Mouse (Mus musculus): Measurements from ENCODE around the gene Bloc1s6. TPM values are rescaled to one million over a fixed set of nuclear protein-coding genes. Genes with fewer than 3 reads are reported as not detected.

Bloc1s6 gene
- polyA plus RNA-seq (2012), result 13.6 and 16.5 TPM in 2 replicates

DNA sequence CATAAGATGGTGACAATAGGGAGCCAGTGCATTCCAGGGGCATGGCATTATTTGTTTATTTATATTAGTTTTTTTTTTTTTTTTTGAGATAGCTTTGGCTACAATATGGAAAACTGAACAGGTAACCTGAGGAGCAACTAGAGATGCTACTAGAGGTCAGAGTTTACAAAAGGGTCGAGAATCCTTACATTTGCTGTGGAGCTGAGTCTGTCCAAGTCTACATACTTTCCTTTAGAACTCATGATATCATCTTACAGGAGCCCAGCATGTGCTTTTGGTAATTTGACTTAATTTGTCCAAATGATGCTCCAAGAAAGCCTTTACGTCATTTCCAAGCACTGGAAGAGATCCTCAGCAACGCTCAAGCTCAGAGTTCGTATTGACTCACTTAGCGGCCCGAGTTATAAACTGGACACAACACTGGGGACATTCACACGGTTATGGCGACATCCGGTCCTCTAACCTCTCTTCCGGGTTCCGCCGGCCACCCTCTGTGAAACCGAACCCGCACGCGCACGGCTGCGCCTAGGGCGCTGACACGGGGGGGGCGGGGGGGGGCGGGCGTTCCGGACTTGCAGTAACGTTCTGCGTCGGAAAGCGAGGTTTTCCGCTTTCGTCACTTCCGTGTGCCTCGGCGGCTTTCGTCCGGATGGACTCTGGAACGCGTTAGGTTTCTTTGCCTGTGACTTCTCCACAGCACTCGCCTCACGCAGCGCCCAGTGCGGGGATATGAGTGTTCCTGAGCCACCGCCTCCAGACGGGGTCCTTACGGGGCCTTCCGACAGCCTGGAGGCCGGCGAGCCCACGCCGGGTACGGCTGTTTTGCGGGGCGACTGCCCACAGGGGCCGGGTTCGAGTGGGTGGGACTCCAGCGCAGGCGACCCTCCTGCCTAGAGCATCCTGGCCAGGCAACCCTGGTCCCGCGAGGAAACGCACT lies at the start of gene Bloc1s6:
TSS of gene Bloc1s6 (plus strand) at position 610 of the 937 bp plus-strand sequence.

DNA sequence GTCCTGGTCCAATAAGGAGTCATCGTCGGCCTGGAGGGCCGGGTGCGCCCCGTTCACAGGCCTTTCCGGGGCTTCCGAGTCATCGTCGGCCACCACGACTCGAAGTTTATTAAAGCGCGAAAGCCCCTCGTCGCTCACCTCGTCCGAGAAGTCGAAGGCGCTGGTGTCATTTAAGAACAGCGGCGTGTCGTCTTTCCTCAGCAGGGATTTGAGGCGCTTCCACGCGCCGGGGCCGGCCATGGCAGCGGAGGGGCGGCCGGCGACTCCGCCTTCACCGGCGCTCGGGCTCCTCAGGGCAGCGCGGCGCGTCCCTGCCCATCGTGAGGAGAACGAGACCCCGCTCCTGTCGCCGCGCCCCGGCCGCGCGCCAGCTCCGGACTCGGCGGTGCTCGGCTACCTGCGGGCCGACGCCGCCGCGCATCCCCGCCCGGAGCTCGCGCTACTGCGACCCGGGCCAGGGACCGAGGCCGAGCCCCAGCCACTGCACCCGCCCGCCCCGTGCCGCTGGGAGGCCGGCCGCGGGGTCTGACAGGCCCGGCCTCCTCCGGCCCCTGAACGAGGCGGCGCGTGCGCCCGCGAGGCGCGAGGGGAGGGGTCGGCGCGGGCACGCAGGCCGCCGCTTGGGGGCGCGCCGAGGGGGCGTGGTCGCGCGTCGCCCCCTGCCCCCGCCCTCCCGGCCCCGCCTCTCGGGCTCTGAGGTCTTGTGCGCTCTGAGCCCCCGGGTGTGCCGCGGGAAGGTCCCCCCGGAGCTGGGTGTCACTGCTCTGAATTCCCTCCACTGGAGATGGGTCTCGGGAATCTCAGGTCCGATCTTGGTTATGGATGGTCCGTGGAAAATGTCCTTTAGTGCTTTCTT lies 35.9 kb upstream of the Bloc1s6 start, which contains the start of gene Slc30a4:
TSS of gene Slc30a4 (minus strand) at position 483 of the 856 bp plus-strand sequence.

DNA sequence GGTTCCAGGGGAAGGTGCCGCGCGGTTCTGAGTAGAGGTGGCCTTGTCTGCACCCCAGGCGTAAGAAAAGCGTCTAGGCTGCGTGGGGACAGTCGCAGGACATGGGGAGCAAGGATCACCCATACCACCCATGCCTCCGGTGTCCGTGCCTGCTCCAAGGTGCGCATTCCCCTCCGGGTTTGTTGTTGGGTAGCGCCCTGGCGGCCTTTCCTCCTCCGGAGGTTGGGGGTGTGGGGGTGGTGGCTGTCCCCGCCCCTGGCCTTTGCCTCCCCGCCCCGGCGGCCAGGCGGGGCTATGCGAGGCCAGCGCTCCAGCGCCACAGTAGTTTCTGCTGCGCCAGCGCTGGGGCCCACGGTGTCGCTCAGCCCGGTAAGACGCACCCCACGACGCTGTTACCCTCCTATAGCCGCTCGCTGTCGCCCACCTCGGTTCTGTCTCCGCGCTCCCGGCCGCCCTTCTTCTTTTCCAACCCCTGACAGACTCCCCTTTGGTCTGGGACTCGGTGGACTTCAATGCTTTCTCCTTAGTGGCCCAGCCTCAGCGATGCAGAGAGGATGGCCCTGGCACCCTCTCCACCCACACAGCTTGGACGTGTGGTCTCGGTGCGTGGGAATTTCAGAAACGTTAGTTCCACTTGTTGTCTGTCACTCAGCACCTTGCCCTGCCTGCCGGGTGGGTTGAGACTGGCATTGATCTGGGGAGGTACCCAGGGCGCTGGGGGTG lies 26.9 kb downstream of the Bloc1s6 start, which contains the start of gene Sqor:
TSS of gene Sqor (plus strand) at position 167 of the 723 bp plus-strand sequence.

Other genes starting within 250 kb of the Bloc1s6 start
- gene Gatm, start 127.2 kb upstream of the Bloc1s6 start, polyA plus RNA-seq (2012), result 20.7 and 28.3 TPM in 2 replicates
- 0.62 and 1.1 TPM in 2 replicates for gene AA467197, start 101.5 kb upstream of the Bloc1s6 start, polyA plus RNA-seq (2012)
- 1.6 and 2.3 TPM in 2 replicates for gene Slc30a4, start 35.8 kb upstream of the Bloc1s6 start, polyA plus RNA-seq (2012)
- 14.5 and 21.2 TPM in 2 replicates for gene Sqor, start 26.7 kb downstream of the Bloc1s6 start, polyA plus RNA-seq (2012)

Data from megakaryocyte-erythroid progenitor cell, adult 5 weeks (primary cell).